Mouse (Mus musculus) bone marrow, adult 2 months (tissue): ENCODE data around the gene Nprl3.

Experiments used
- CTCF ChIP-seq: fragments of 200-500 bp; IDR thresholded peaks from 2 replicates; pipeline ENCODE4 v1.5.1; 2011; ENCODE audit warnings: low read length, control low read depth; ENCODE audit not compliant: control insufficient read depth, insufficient read depth
- POLR2A ChIP-seq: fragments of 200-500 bp; IDR thresholded peaks from 2 replicates; pipeline ENCODE4 v1.6.1; 2011; ENCODE audit warnings: low read depth, mild to moderate bottlenecking, control low read depth, low read length, borderline replicate concordance; ENCODE audit not compliant: control insufficient read depth

- no peak for TF ChIP-seq POLR2A
- no peak for TF ChIP-seq CTCF
These were observed 37.3 kb downstream of the Nprl3 start for GRCm38 (mm10) chr11:32230220-32230619.
